Mouse (Mus musculus): ENCODE data around the gene Sec22c. TPM values are rescaled to one million over a fixed set of nuclear protein-coding genes. Genes with fewer than 3 reads are reported as not detected.

Gene Sec22c
- total RNA-seq, 2 experiments from 2014 or later: 6.0 to 8.8 TPM

- DNase-seq (ENCODE audit: low spot score in 2 of 2): no peak
These were observed 49.0 kb downstream of the Sec22c start for GRCm38 (mm10) chr9:121656322-121656721.

GRCm38 (mm10) chr9:121653668-121654067, 51.6 kb downstream of the Sec22c start:
- DNase-seq (ENCODE audit: low spot score in 2 of 2): no peak

- DNase-seq (ENCODE audit: low spot score in 2 of 2): no peak
These were observed 58.3 kb downstream of the Sec22c start for GRCm38 (mm10) chr9:121647026-121647425.

- DNase-seq (ENCODE audit: low spot score in 2 of 2): no peak
These were observed 60.4 kb downstream of the Sec22c start for GRCm38 (mm10) chr9:121644855-121645254.

DNA sequence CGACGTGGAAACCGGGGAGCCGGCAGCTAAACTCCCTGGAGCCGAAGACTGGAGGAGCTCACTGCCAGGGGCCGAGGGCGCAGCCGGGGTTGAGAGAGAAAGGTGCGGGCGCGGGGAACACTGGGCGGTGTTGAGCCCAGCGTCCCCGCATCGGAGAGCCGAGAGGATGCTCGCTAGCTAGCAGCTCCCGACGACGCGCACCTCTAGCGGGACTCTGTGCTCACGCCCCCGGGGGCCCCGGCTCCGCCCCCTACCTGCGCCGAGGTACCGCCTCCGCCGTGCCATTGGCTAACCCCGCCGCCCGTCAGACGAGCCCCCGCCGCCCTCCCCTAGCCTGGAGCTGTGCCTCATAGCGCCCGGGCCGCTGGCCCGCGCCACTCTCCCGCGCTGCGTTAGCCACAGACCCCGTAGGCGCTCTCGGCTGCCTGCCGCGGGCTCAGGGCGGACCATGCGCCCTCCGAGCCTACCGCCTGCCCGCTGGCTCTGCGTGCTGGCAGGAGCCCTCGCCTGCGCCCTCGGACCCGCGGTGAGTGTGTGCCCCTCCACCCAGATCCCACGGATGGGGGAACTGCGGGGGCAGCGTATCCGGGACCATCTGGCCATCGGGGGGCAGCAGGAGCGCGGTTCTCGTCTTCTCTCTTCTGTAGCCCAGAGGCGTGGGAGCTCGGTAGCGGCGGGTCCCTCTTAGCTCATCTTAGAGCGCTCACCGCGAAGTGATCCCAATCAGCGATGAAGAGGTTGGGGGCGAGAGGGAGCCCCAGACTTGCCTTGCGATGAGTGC, 62.7 kb downstream of the Sec22c start, which contains the start of gene Vipr1:
TSS of gene Vipr1 (plus strand) at position 316 of the 781 bp plus-strand sequence.
- DNase-seq (ENCODE audit: low spot score in 2 of 2): no peak

GRCm38 (mm10) chr9:121642001-121642400, 63.3 kb downstream of the Sec22c start, which contains the start of gene Lyzl4:
Gene Lyzl4 (minus strand): TSS chr9:121642096.
- peak; percentile 63 to 66 for DNase-seq (ENCODE audit: low spot score in 2 of 2)

- DNase-seq (ENCODE audit: low spot score in 2 of 2): no peak
These were observed 63.9 kb downstream of the Sec22c start for GRCm38 (mm10) chr9:121641235-121641915.

DNA sequence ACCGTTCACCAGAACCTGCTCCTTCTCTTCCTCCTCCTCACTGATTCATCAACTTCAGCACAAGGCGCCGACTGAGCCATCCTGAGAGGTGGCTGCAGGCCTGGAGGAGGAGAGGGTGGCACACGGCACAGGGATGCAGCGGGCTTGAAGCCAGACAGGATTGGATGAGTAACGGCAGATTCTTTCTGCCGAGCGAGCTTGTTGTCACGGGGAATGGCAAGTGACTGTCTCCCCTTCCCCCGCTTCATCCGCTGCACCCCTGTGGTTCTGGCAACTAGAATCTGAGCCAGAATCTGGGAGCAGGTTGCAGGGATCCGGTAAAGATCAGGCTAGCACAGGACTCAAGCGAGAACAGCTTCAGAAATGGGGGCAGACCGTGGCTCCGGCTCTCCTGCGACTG, 65.5 kb downstream of the Sec22c start:
- DNase-seq (ENCODE audit: low spot score in 2 of 2): no peak

DNA sequence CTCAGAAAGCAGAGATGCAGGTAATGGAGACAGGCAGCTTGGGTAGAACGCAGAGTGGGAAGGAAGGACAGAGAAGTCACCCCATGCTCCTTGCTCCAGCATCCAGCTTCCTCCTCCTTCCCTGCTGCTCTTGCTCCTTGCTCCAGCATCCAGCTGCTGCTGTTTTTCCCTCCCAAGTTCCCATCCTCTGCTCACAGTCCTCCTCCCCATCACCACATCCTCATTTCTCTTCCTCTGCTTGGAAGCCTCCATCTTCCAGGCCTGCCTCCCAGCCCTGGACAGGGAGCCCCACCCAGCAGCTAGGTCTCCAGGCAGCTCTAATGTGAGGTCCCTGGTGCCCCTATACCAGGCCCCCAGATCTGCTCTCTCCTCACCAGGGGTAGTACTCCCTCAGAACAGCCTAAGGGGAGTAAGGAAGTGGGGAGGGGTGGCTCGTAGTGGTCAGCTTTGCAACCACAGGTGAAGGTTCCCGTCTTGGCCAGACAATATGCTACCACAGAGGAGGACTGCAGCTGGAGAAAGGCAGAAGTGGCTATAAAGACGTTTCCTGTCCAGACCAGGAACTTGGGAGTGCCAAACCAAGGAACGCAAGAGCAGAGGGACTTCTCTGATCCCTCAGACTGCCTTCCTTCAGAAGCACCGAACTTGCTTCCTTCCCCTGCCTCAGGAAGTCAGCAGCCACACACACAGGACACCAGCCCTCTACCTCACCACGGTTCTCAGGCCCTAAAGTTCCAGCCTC, 69.3 kb downstream of the Sec22c start:
- no peak for DNase-seq (ENCODE audit: low spot score in 2 of 2)

DNA sequence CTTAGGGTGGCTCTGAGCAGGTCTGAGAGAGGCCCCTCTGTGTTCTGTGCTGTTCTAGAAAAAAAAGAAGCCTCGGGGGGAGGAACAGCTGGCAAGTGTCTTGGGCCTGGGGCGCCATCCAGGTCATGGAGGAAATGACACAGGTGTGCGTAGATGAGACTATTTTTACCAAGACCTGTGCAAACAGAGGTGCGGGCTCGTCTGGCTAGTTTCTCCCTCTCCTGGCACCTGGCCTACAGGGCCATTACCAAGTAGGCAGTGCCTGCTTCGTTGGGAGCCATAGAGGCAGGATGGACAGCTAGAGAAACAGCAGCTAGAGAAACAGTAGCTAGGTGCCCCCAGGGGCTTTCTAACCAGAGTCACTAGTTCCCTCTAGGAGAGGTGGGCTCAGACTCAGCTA, 72.0 kb downstream of the Sec22c start:
- DNase-seq (ENCODE audit: low spot score in 2 of 2): no peak

DNA sequence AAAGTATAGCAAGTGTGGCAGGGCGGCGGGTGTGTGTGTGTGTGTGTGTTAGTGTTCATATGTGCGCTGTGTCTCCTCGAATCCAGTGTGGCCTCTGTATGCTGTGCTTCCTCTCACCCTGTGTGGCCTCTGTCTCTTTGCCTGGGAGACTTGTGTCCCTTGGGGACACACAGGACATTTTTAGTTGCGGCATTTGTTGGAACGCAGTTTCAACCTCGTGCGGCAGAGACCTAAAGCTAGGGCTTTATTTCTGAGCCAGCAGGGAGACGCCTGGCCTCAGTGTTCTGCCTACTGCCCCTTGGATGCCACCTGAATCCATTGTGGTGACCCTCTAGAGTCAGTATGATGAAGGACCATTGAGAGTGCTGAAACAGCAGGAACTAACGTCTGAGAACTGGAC, 72.4 kb downstream of the Sec22c start:
- DNase-seq (ENCODE audit: low spot score in 2 of 2): no peak

GRCm38 (mm10) chr9:121631946-121632345, 73.3 kb downstream of the Sec22c start:
- no peak for DNase-seq (ENCODE audit: low spot score in 2 of 2)

DNA sequence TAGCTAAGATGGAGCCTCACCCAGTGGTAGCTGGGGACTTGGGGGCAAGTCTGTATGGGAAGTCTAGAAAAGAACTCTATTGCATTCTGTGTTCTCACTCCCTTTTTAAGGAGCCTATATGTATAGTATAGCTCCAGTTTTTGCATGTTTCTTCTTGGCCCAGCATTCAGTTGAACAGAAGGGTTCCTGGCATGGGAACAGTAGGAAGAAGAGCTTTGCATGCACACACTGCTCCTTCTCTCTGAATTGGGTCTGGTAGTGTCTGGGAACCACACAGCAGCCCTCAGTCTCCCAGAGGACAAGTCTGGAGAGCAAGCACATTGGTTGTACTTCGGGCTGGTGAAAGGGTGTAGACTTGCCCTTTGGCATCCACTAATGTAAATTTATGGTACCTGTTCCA, 74.7 kb downstream of the Sec22c start:
- DNase-seq (ENCODE audit: low spot score in 2 of 2): no peak

Other genes starting within 250 kb of the Sec22c start
- gene Cck, start 209.8 kb downstream of the Sec22c start, total RNA-seq (2021): 1 to 10 TPM in 1 of 2 experiments, under 1 TPM in 1; 0.67 to 1.5 TPM
- under 1 TPM in 1 of 2 experiments, not detected in 1; 0.31 TPM for gene Lyzl4, start 63.4 kb downstream of the Sec22c start, total RNA-seq (2021)
- 1 to 10 TPM in 1 of 2 experiments, under 1 TPM in 1; 0.64 to 1.7 TPM for gene Vipr1, start 62.8 kb downstream of the Sec22c start, total RNA-seq (2021)
- 10 to 100 TPM; 52.6 to 52.8 TPM for gene Ss18l2, start 4.8 kb upstream of the Sec22c start, total RNA-seq (2021)
- 100 to 1,000 TPM; 102 to 124 TPM for gene Nktr, start 13.7 kb upstream of the Sec22c start, total RNA-seq (2021)
- gene Zfp651, start 53.8 kb upstream of the Sec22c start, total RNA-seq (2021): 10 to 100 TPM; 66.6 to 72.6 TPM
- gene Klhl40, start 72.1 kb upstream of the Sec22c start, total RNA-seq (2021): 1 to 10 TPM; 1.9 to 3.8 TPM
- gene Hhatl, start 87.0 kb upstream of the Sec22c start, total RNA-seq (2021): 1 to 10 TPM; 1.5 to 4.5 TPM
- 1 to 10 TPM; 1.8 to 2.8 TPM for gene Ccdc13, start 134.0 kb upstream of the Sec22c start, total RNA-seq (2021)
- 10 to 100 TPM; 63.8 to 68.9 TPM for gene Higd1a, start 152.9 kb upstream of the Sec22c start, total RNA-seq (2021)
- gene Ackr2, start 192.9 kb upstream of the Sec22c start, total RNA-seq (2021): 1 to 10 TPM in 1 of 2 experiments, under 1 TPM in 1; 0.90 to 1.6 TPM
- gene Cyp8b1, start 210.8 kb upstream of the Sec22c start, total RNA-seq (2021): 10 to 100 TPM in 1 of 2 experiments, under 1 TPM in 1; 0.92 to 12.2 TPM
- gene Fam198a, start 245.5 kb upstream of the Sec22c start, total RNA-seq (2021): 1 to 10 TPM; 6.8 to 8.4 TPM

Measured in adrenal gland, postnatal 4 days (tissue).